Mouse (Mus musculus): ENCODE data around the gene Nsdhl.

Gene Nsdhl

GRCm38 (mm10) chrX:73003110-73003509, 84.8 kb downstream of the Nsdhl start:
- no peak for DNase-seq

DNA sequence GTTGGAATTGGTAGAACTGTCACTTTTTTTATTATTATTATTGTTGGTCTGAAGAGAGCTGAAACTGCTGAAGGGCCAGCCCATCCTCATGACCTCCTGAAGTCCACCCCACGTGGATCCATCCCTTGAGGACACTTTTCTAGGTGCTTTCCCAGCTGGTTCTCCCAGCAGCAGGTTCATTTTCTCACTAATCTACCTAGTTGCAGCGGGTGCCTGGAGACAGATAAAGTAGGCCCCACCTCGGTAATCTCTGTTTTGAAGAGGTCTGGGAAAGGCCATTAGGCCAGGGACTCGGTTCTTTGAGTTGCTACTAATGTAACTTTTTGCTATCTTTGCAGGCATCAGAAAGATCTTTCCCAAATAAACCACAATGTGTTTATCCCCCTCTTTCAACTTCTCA, 87.3 kb downstream of the Nsdhl start:
- DNase-seq, result no peak

GRCm38 (mm10) chrX:73007597-73008479, 89.5 kb downstream of the Nsdhl start:
- peak; percentile 80 to 86 for DNase-seq

Measured in thymus, adult 18-20 months (tissue).